Mouse (Mus musculus): ENCODE data around the gene Abca14. TPM values are rescaled to one million over a fixed set of nuclear protein-coding genes. Genes with fewer than 3 reads are reported as not detected.

Gene Abca14
- polyA plus RNA-seq, 1 experiment from 2014 or later: 0.03 TPM

- Histone ChIP-seq H3K36me3 (no peaks in the 10 kb centered on the region), H3K9me3 (no peaks in the 10 kb centered on the region), H3K27ac (replicated peaks) (0 out of 2 replicates have a peak overlapping the region, but pooled peaks have one; percentile 21), H3K27me3 (no peaks in the 10 kb centered on the region), H3K4me2 (replicated peaks) (no peak overlapping the region), H3K4me1 (peaks cover 8% of the 10 kb centered on the region; the same call in 1 of the 2 replicates), H3K9ac (replicated peaks) (no peak overlapping the region), H3K4me3 (no peak overlapping the region)
- ATAC-seq (replicated peaks): peak; percentile 65; the same call in 1 of the 2 replicates
- WGBS: 85% methylated on average over 4 of the region's 4 CpGs
Measured at GRCm38 (mm10) chr7:120181401-120182230, 22.1 kb upstream of the Abca14 start.

GRCm38 (mm10) chr7:120182891-120183290, 20.9 kb upstream of the Abca14 start:
- Histone ChIP-seq H3K27ac (replicated peaks) (no peak overlapping the region), H3K36me3 (no peaks in the 10 kb centered on the region), H3K9me3 (no peaks in the 10 kb centered on the region), H3K27me3 (no peaks in the 10 kb centered on the region), H3K4me3 (no peak overlapping the region), H3K4me2 (replicated peaks) (no peak overlapping the region), H3K4me1 (peaks cover 8% of the 10 kb centered on the region; the same call in 1 of the 2 replicates), H3K9ac (replicated peaks) (no peak overlapping the region)
- ATAC-seq (replicated peaks): no peak

- H3K9me3 ChIP-seq: no peaks in the 10 kb centered on the region
- no peak overlapping the region for H3K4me2 ChIP-seq (replicated peaks)
- WGBS: 85% methylated on average over 5 of the region's 5 CpGs
- no peaks in the 10 kb centered on the region for H3K27me3 ChIP-seq
- ATAC-seq (replicated peaks): no peak
- H3K27ac ChIP-seq (replicated peaks): no peak overlapping the region
- no peak overlapping the region for H3K4me3 ChIP-seq
- H3K9ac ChIP-seq (replicated peaks): no peak overlapping the region
- no peaks in the 10 kb centered on the region for H3K36me3 ChIP-seq
- 0 out of 2 replicates have a peak, but pooled peaks cover 7% of the 10 kb centered on the region for H3K4me1 ChIP-seq
Measured at GRCm38 (mm10) chr7:120188946-120189345, 14.8 kb upstream of the Abca14 start.

- no peak overlapping the region for H3K9ac ChIP-seq (replicated peaks)
- ATAC-seq (replicated peaks): no peak
- 0 out of 2 replicates have a peak, but pooled peaks cover 7% of the 10 kb centered on the region for H3K4me1 ChIP-seq
- H3K4me2 ChIP-seq (replicated peaks): no peak overlapping the region
- no peaks in the 10 kb centered on the region for H3K27me3 ChIP-seq
- H3K36me3 ChIP-seq: no peaks in the 10 kb centered on the region
- H3K9me3 ChIP-seq: no peaks in the 10 kb centered on the region
- WGBS: 69% methylated on average over 8 of the region's 8 CpGs
- no peak overlapping the region for H3K27ac ChIP-seq (replicated peaks)
- H3K4me3 ChIP-seq: no peak overlapping the region
Measured at GRCm38 (mm10) chr7:120189369-120190149, 14.2 kb upstream of the Abca14 start.

- Histone ChIP-seq H3K27me3 (no peaks in the 10 kb centered on the region), H3K9ac (replicated peaks) (no peak overlapping the region), H3K36me3 (no peaks in the 10 kb centered on the region), H3K9me3 (no peaks in the 10 kb centered on the region), H3K27ac (replicated peaks) (no peak overlapping the region), H3K4me3 (no peak overlapping the region), H3K4me2 (replicated peaks) (no peak overlapping the region), H3K4me1 (peaks cover 7% of the 10 kb centered on the region; the same call in 1 of the 2 replicates)
- ATAC-seq (replicated peaks): no peak; the same call in 1 of the 2 replicates
- 64% methylated on average over 8 of the region's 8 CpGs for WGBS
Measured at GRCm38 (mm10) chr7:120190150-120190665, 13.6 kb upstream of the Abca14 start.

- H3K27me3 ChIP-seq: no peaks in the 10 kb centered on the region
- peaks cover 7% of the 10 kb centered on the region; the same call in 1 of the 2 replicates for H3K4me1 ChIP-seq
- H3K36me3 ChIP-seq: no peaks in the 10 kb centered on the region
- no peaks in the 10 kb centered on the region for H3K9me3 ChIP-seq
- no peak overlapping the region for H3K27ac ChIP-seq (replicated peaks)
- no peak overlapping the region for H3K4me3 ChIP-seq
- H3K9ac ChIP-seq (replicated peaks): no peak overlapping the region
- no peak for ATAC-seq (replicated peaks)
- H3K4me2 ChIP-seq (replicated peaks): no peak overlapping the region
- WGBS: 57% methylated on average over 3 of the region's 3 CpGs
Measured at GRCm38 (mm10) chr7:120192207-120192606, 11.6 kb upstream of the Abca14 start.

GRCm38 (mm10) chr7:120192816-120193215, 10.9 kb upstream of the Abca14 start:
- Histone ChIP-seq H3K27ac (replicated peaks) (no peak overlapping the region), H3K4me2 (replicated peaks) (no peak overlapping the region), H3K9me3 (no peaks in the 10 kb centered on the region), H3K4me3 (no peak overlapping the region), H3K4me1 (peaks cover 7% of the 10 kb centered on the region; the same call in 1 of the 2 replicates), H3K36me3 (no peaks in the 10 kb centered on the region), H3K27me3 (no peaks in the 10 kb centered on the region), H3K9ac (replicated peaks) (no peak overlapping the region)
- WGBS: 87% methylated on average over 6 of the region's 6 CpGs
- no peak for ATAC-seq (replicated peaks)

- 0 out of 2 replicates have a peak, but pooled peaks have one; percentile 11 for ATAC-seq (replicated peaks)
- no peak overlapping the region for H3K9ac ChIP-seq (replicated peaks)
- H3K4me3 ChIP-seq: no peak overlapping the region
- peaks cover 12% of the 10 kb centered on the region for H3K27me3 ChIP-seq
- no peak overlapping the region for H3K4me2 ChIP-seq (replicated peaks)
- H3K4me1 ChIP-seq: no peaks in the 10 kb centered on the region; the same call in 1 of the 2 replicates
- H3K9me3 ChIP-seq: no peaks in the 10 kb centered on the region
- H3K36me3 ChIP-seq: no peaks in the 10 kb centered on the region
- WGBS: 38% methylated on average over 4 of the region's 4 CpGs
- no peak overlapping the region for H3K27ac ChIP-seq (replicated peaks)
Measured at GRCm38 (mm10) chr7:120195207-120195606, 8.6 kb upstream of the Abca14 start.

- Histone ChIP-seq H3K4me1 (peaks cover 6% of the 10 kb centered on the region; the same call in 1 of the 2 replicates), H3K27me3 (peaks cover 46% of the 10 kb centered on the region), H3K4me2 (replicated peaks) (peak overlapping the region; percentile 40), H3K4me3 (peak overlapping the region; percentile 31), H3K36me3 (no peaks in the 10 kb centered on the region), H3K9me3 (no peaks in the 10 kb centered on the region), H3K9ac (replicated peaks) (0 out of 2 replicates have a peak overlapping the region, but pooled peaks have one; percentile 7), H3K27ac (replicated peaks) (no peak overlapping the region)
- WGBS: 1% methylated on average over 13 of the region's 14 CpGs
- ATAC-seq (replicated peaks): no peak
Measured at GRCm38 (mm10) chr7:120201231-120201744, 2.5 kb upstream of the Abca14 start.

- WGBS: 3% methylated on average over 26 of the region's 26 CpGs
- H3K4me3 ChIP-seq: peak within 1 kb of the TSS; percentile 31
- H3K4me2 ChIP-seq (replicated peaks): peak within 1 kb of the TSS; percentile 40
- 0 out of 2 replicates have a peak, but pooled peaks have one; percentile 7 for ATAC-seq (replicated peaks)
- H3K4me1 ChIP-seq: peaks cover 6% of the 10 kb centered on the region; the same call in 1 of the 2 replicates
- H3K36me3 ChIP-seq: no peaks in the 10 kb centered on the region
- H3K27me3 ChIP-seq: peaks cover 46% of the 10 kb centered on the region
- H3K9ac ChIP-seq (replicated peaks): 0 out of 2 replicates have a peak within 1 kb of the TSS, but pooled peaks have one; percentile 7
- H3K27ac ChIP-seq (replicated peaks): no peak within 1 kb of the TSS
- H3K9me3 ChIP-seq: no peaks in the 10 kb centered on the region
Measured at GRCm38 (mm10) chr7:120201771-120202170, 2.0 kb upstream of the Abca14 start, which contains the start of gene Crym. Crym (minus strand) TSS chr7:120202111.

GRCm38 (mm10) chr7:120205989-120206388, 2.2 kb downstream of the Abca14 start:
- no peak overlapping the region for H3K9ac ChIP-seq (replicated peaks)
- 52% methylated on average over 9 of the region's 9 CpGs for WGBS
- ATAC-seq (replicated peaks): no peak
- H3K27ac ChIP-seq (replicated peaks): no peak overlapping the region
- H3K4me2 ChIP-seq (replicated peaks): no peak overlapping the region
- H3K27me3 ChIP-seq: peaks cover 26% of the 10 kb centered on the region
- H3K9me3 ChIP-seq: no peaks in the 10 kb centered on the region
- no peaks in the 10 kb centered on the region for H3K36me3 ChIP-seq
- H3K4me1 ChIP-seq: peaks cover 6% of the 10 kb centered on the region; the same call in 1 of the 2 replicates
- H3K4me3 ChIP-seq: no peak overlapping the region
